Mouse (Mus musculus): Measurements from ENCODE around the gene Cdk20. TPM values are rescaled to one million over a fixed set of nuclear protein-coding genes. Genes with fewer than 3 reads are reported as not detected.

Cdk20 gene
- polyA plus RNA-seq, 1 experiment from 2014 or later: 9.4 TPM

- Histone ChIP-seq H3K36me3 (ENCODE audit: control insufficient read depth, insufficient read depth, low read length) (no peaks in the 10 kb centered on the region), H3K27ac (ENCODE audit: low read depth, low read length) (no peak overlapping the region), H3K4me1 (replicated peaks; ENCODE audit: control insufficient read depth, insufficient read depth, low read length) (no peaks in the 10 kb centered on the region), H3K27me3 (ENCODE audit: control insufficient read depth, insufficient read depth, low read length) (no peaks in the 10 kb centered on the region), H3K4me3 (ENCODE audit: low read depth, low read length) (no peak overlapping the region), H3K9ac (ENCODE audit: low read length) (no peak overlapping the region), H3K9me3 (ENCODE audit: control insufficient read depth, low read length) (no peaks in the 10 kb centered on the region), H3K4me2 (ENCODE audit: low read depth, low read length, severe bottlenecking) (no peak overlapping the region)
- ATAC-seq (replicated peaks; ENCODE audit: low FRiP score) (no peak), DNase-seq (ENCODE audit: low spot score) (no peak)
- 84% methylated on average over 6 of the region's 6 CpGs for WGBS
These were observed 57.8 kb downstream of the Cdk20 start for GRCm38 (mm10) chr13:64489886-64490285.

Other genes starting within 250 kb of the Cdk20 start
- gene Cdc14b, start 157.0 kb upstream of the Cdk20 start, polyA plus RNA-seq (2014; fragmentation: Nextera tagmentation; extraction: Ambion mirVana): 12.7 and 13.7 TPM in 2 replicates
- gene Aaed1, start 119.6 kb upstream of the Cdk20 start, polyA plus RNA-seq (2014; fragmentation: Nextera tagmentation; extraction: Ambion mirVana): 20.1 and 20.2 TPM in 2 replicates
- gene Ctsl, start 61.4 kb upstream of the Cdk20 start, polyA plus RNA-seq (2014; fragmentation: Nextera tagmentation; extraction: Ambion mirVana): 119 and 122 TPM in 2 replicates
- gene Fam240b, start 65.5 kb downstream of the Cdk20 start, polyA plus RNA-seq (2014; fragmentation: Nextera tagmentation; extraction: Ambion mirVana): not detected in 2 replicates